Mouse (Mus musculus) adrenal gland, postnatal 10 days (tissue): ENCODE data around the gene Mbd4. TPM values are rescaled to one million over a fixed set of nuclear protein-coding genes. Genes with fewer than 3 reads are reported as not detected.
A peak's percentile ranks its signal among the peaks of the same experiment; 100 is the strongest.
"Not testable (repeated sequence)": the region's sequence is repeated elsewhere in the genome, so short reads cannot be mapped to it uniquely, and the experiment has no call there.

ENCODE experiments used
- DNase-seq: peaks from one replicate; pipeline ENCODE4 v3.0.0; 2021; ENCODE audit warnings: mixed read lengths
- long read RNA-seq, 2 experiments: library from polyadenylated mRNA; stranded (forward); transcript quantifications; one replicate each; pipeline ENCODE4 v2.0.0; 2021
- total RNA-seq, 2 experiments: library from RNA; stranded (reverse); gene quantifications; 2 replicates each; pipeline ENCODE4 v1.2.3; 2021

The Mbd4 gene
- total RNA-seq: 1 to 10 TPM; 3.6 to 5.2 TPM
- long read RNA-seq, experiment 1, partial matches to known transcripts: 1 of 3 reads
- long read RNA-seq, experiment 1, other reads (novel, unspliced or antisense): 2 of 3 reads
- long read RNA-seq, experiment 2, partial matches to known transcripts: 0 of 11 reads
- long read RNA-seq, experiment 2, other reads (novel, unspliced or antisense): 7 of 11 reads

GRCm38 (mm10) chr6:115853091-115853813, at the start of gene Mbd4, which contains the start of gene Ift122:
Gene Mbd4, minus strand, starts transcription at chr6:115853371.
Gene Ift122, plus strand, starts transcription at chr6:115853470.
- DNase-seq: peak; percentile 97

- DNase-seq: no peak
These were observed 49.4 kb upstream of the Mbd4 start for GRCm38 (mm10) chr6:115902545-115902944.

- peak; percentile 74 for DNase-seq
These were observed 48.3 kb upstream of the Mbd4 start for GRCm38 (mm10) chr6:115901489-115901931.

GRCm38 (mm10) chr6:115901062-115901461, 47.9 kb upstream of the Mbd4 start:
- peak; percentile 87 for DNase-seq

GRCm38 (mm10) chr6:115897926-115898520, 44.9 kb upstream of the Mbd4 start:
- DNase-seq: no peak

- DNase-seq: peak; percentile 71
These were observed 43.9 kb upstream of the Mbd4 start for GRCm38 (mm10) chr6:115897117-115897516.

- DNase-seq: no peak
These were observed 43.2 kb upstream of the Mbd4 start for GRCm38 (mm10) chr6:115896346-115896745.

GRCm38 (mm10) chr6:115892363-115892762, 39.2 kb upstream of the Mbd4 start:
- no peak for DNase-seq

GRCm38 (mm10) chr6:115891497-115892061, 38.4 kb upstream of the Mbd4 start:
- peak; percentile 60 for DNase-seq

- no peak for DNase-seq
These were observed 37.9 kb upstream of the Mbd4 start for GRCm38 (mm10) chr6:115891061-115891460.

- no peak for DNase-seq
These were observed 37.4 kb upstream of the Mbd4 start for GRCm38 (mm10) chr6:115890601-115891000.

GRCm38 (mm10) chr6:115888296-115888695, 35.1 kb upstream of the Mbd4 start:
- DNase-seq: no peak

- DNase-seq: no peak
These were observed 33.7 kb upstream of the Mbd4 start for GRCm38 (mm10) chr6:115886894-115887293.

GRCm38 (mm10) chr6:115884018-115884417, 30.8 kb upstream of the Mbd4 start:
- DNase-seq: peak; percentile 50

- peak; percentile 57 for DNase-seq
These were observed 27.6 kb upstream of the Mbd4 start for GRCm38 (mm10) chr6:115880751-115881150.

- DNase-seq: no peak
These were observed 26.6 kb upstream of the Mbd4 start for GRCm38 (mm10) chr6:115879736-115880135.

GRCm38 (mm10) chr6:115878694-115879093, 25.5 kb upstream of the Mbd4 start:
- DNase-seq: no peak

- DNase-seq: no peak
These were observed 24.1 kb upstream of the Mbd4 start for GRCm38 (mm10) chr6:115877239-115877638.

- not testable (repeated sequence) for DNase-seq
These were observed 18.1 kb upstream of the Mbd4 start for GRCm38 (mm10) chr6:115871318-115871717.

GRCm38 (mm10) chr6:115867157-115867556, 14.0 kb upstream of the Mbd4 start:
- not testable (repeated sequence) for DNase-seq

- DNase-seq: no peak
These were observed 12.1 kb upstream of the Mbd4 start for GRCm38 (mm10) chr6:115865246-115865645.

GRCm38 (mm10) chr6:115863340-115863841, 10.2 kb upstream of the Mbd4 start:
- DNase-seq: peak; percentile 30
